Mouse (Mus musculus): ENCODE results near the gene Hnrnpl.

The Hnrnpl gene

GRCm38 (mm10) chr7:28831411-28832125, 23.2 kb downstream of the Hnrnpl start:
- no peak for DNase-seq

GRCm38 (mm10) chr7:28832137-28832536, 23.8 kb downstream of the Hnrnpl start:
- DNase-seq, result no peak

GRCm38 (mm10) chr7:28833723-28834347, 25.5 kb downstream of the Hnrnpl start, which contains the start of gene Lgals4:
Lgals4 (plus strand) TSS chr7:28833854.
- no peak for DNase-seq

GRCm38 (mm10) chr7:28836936-28837335, 28.6 kb downstream of the Hnrnpl start:
- no peak for DNase-seq

- DNase-seq, result no peak
These were observed 30.0 kb downstream of the Hnrnpl start for GRCm38 (mm10) chr7:28838331-28838730.

- DNase-seq, result no peak
These were observed 38.9 kb downstream of the Hnrnpl start for GRCm38 (mm10) chr7:28847273-28847672.

- peak in 1 of 2 experiments; percentile 49 for DNase-seq
These were observed 41.4 kb downstream of the Hnrnpl start for GRCm38 (mm10) chr7:28849700-28850236.

- DNase-seq, result no peak
These were observed 42.3 kb downstream of the Hnrnpl start for GRCm38 (mm10) chr7:28850642-28851041.

GRCm38 (mm10) chr7:28859953-28860352, 51.6 kb downstream of the Hnrnpl start:
- DNase-seq, result no peak

GRCm38 (mm10) chr7:28860898-28861297, 52.6 kb downstream of the Hnrnpl start:
- no peak for DNase-seq

GRCm38 (mm10) chr7:28862817-28863499, 54.6 kb downstream of the Hnrnpl start:
- peak; percentile 27 to 41 for DNase-seq

GRCm38 (mm10) chr7:28863540-28863939, 55.2 kb downstream of the Hnrnpl start, which contains the start of gene Lgals7:
Lgals7 (plus strand) TSS chr7:28863853.
- no peak for DNase-seq

GRCm38 (mm10) chr7:28864288-28864750, 56.0 kb downstream of the Hnrnpl start:
- peak in 1 of 2 experiments; percentile 38 for DNase-seq

- peak; percentile 85 to 92 for DNase-seq
These were observed 57.4 kb downstream of the Hnrnpl start for GRCm38 (mm10) chr7:28865481-28866300.

GRCm38 (mm10) chr7:28866769-28867507, 58.6 kb downstream of the Hnrnpl start:
- no peak for DNase-seq

- peak; percentile 82 to 87 for DNase-seq
These were observed 59.4 kb downstream of the Hnrnpl start for GRCm38 (mm10) chr7:28867508-28868340.

- DNase-seq, result no peak
These were observed 62.7 kb downstream of the Hnrnpl start for GRCm38 (mm10) chr7:28870901-28871664.

Data from kidney, postnatal 4 days (tissue).